Mouse (Mus musculus) cerebellum, postnatal 10 days (tissue): ENCODE results near the gene Fars2.
A peak's percentile ranks its signal among the peaks of the same experiment; 100 is the strongest.

Source experiments
- DNase-seq, 2 experiments: peaks; one replicate each; pipeline ENCODE4 v3.0.0; 2021; ENCODE audit warnings: mixed read lengths in 2 of 2

The Fars2 gene

GRCm38 (mm10) chr13:36529467-36530039 lies 412.3 kb downstream of the Fars2 start:
- no peak for DNase-seq

GRCm38 (mm10) chr13:36530852-36531251 lies 413.6 kb downstream of the Fars2 start:
- peak in 1 of 2 experiments; percentile 32 for DNase-seq

- no peak for DNase-seq
Measured at GRCm38 (mm10) chr13:36531893-36532292, 414.7 kb downstream of the Fars2 start.

- DNase-seq: peak in 1 of 2 experiments; percentile 64
Measured at GRCm38 (mm10) chr13:36533071-36533470, 415.9 kb downstream of the Fars2 start.

GRCm38 (mm10) chr13:36533518-36533917 lies 416.3 kb downstream of the Fars2 start:
- peak; percentile 78 to 83 for DNase-seq

DNA sequence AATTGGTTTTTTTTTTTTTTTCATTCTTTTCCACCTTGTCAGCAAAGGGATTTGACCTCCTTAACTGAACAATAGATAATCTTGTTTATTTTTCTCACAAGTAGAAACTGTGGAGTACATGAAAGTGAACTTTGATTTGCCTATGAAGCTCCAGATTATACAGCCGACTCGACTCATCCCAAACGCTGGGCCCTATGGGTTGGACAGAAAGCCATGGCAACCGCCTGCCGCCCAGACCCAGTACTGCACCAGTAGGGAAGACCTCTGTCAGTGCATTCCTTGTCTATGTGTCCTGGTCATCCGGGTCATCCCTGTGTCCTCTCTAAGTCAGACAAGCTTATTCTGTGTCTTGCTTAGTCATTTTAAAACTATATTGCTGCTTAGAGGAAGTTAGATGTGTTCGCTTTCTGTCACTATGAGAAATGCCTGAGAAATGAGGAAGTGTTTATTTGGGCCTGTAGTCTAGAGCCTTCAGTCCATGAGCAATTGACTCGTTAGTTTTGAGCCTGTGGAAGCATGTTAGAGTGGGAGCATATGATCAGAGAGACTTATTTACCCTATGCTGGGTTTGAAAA lies 416.8 kb downstream of the Fars2 start:
- peak; percentile 62 for DNase-seq

GRCm38 (mm10) chr13:36537580-36537979 lies 420.4 kb downstream of the Fars2 start:
- DNase-seq: no peak

- peak in 1 of 2 experiments; percentile 28 for DNase-seq
Measured at GRCm38 (mm10) chr13:36538385-36538784, 421.2 kb downstream of the Fars2 start.

GRCm38 (mm10) chr13:36540231-36540630 lies 423.0 kb downstream of the Fars2 start:
- peak; percentile 41 to 49 for DNase-seq

- no peak for DNase-seq
Measured at GRCm38 (mm10) chr13:36541287-36541780, 424.1 kb downstream of the Fars2 start.

DNA sequence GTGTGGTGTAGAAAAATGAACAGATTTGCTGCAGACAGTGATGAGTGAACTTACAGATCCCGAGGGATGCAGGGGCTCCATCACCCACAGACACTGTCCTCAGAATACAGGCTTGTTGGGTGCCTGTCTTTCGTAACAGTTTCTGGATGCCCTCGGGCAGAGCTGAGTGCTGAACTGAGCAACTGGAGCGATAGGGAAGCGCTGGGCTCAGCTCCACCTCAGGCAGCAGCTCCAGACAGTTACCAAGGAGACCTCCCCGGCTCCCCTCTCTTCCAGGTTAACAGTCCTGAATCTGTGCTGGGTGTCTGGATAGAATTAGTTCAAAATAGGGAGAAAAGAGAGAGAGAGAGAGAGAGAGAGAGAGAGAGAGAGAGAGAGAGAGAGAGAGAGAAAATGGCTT lies 433.5 kb downstream of the Fars2 start:
- DNase-seq: no peak

GRCm38 (mm10) chr13:36552522-36553246 lies 435.5 kb downstream of the Fars2 start:
- DNase-seq: no peak

DNA sequence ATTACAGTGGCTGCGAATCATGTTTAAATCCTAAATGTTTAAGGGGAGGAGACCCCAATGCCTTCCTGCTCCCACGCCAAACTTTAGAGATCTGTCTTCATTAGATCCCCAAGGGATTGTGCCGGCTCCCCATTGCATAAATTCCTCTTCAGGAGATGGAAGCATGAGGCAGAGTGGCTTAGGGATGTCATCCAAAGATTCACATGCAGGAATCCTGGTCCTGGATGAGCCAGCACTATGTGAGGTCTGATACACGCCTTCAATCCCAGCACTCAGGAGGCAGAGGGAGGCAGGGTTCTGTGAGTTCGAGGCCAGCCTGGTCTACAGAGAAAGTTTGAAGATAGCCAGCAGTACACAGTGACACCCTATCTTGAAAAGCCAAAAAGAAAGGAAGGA lies 436.0 kb downstream of the Fars2 start:
- DNase-seq: no peak

GRCm38 (mm10) chr13:36554743-36555142 lies 437.5 kb downstream of the Fars2 start:
- DNase-seq: no peak

DNA sequence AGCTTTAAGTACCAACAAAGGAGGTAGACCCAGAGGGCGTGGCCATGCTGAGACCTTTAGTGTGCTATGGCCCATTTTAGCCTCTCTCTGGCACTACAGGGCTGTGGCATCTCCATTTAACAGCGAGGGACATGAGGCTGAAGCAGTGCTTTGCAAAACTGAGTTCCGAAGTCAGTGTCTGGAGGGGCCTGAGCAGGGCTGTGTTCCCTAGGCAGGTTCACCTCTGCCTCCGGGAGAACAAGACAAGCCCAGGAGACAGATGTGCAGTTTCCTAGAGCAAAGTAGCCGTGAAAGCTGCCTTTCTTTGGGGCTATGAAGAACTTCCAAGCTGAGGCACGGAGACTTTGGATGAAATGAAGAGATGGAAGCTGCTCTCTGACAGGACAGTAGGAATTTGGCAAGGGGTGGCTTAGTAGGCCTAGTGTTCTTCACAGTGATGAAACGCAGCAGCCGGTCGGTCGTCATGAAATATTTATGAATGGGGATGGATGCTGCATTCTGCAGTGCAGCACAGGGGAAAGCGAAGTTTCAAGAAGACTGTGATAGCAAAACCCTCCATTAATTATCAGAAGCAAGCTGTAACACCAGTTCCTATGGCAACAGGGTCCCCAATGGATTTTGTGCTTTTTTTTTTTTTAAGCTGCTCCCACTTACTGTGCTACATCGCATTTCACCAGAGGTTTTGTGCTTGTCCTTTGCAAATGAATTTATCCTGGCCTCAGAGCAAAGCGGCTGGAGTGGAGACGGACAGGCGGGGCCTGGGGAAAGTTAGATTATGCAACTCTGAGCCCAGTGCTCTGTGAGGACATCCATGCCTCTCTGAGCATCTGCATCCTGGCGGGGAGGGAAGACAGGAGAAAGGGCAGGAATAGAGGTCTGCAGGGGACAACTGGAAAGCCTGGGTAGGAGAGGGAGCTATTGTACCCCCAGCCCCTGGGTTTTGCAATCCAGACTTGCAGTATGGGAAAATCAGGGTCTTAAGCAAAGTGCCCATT lies 445.5 kb downstream of the Fars2 start:
- DNase-seq: no peak

GRCm38 (mm10) chr13:36564764-36565315 lies 447.6 kb downstream of the Fars2 start:
- peak in 1 of 2 experiments; percentile 41 for DNase-seq

- DNase-seq: peak; percentile 18 to 33
Measured at GRCm38 (mm10) chr13:36576781-36577180, 459.6 kb downstream of the Fars2 start.

GRCm38 (mm10) chr13:36577916-36578568 lies 460.8 kb downstream of the Fars2 start:
- peak; percentile 62 to 68 for DNase-seq

DNA sequence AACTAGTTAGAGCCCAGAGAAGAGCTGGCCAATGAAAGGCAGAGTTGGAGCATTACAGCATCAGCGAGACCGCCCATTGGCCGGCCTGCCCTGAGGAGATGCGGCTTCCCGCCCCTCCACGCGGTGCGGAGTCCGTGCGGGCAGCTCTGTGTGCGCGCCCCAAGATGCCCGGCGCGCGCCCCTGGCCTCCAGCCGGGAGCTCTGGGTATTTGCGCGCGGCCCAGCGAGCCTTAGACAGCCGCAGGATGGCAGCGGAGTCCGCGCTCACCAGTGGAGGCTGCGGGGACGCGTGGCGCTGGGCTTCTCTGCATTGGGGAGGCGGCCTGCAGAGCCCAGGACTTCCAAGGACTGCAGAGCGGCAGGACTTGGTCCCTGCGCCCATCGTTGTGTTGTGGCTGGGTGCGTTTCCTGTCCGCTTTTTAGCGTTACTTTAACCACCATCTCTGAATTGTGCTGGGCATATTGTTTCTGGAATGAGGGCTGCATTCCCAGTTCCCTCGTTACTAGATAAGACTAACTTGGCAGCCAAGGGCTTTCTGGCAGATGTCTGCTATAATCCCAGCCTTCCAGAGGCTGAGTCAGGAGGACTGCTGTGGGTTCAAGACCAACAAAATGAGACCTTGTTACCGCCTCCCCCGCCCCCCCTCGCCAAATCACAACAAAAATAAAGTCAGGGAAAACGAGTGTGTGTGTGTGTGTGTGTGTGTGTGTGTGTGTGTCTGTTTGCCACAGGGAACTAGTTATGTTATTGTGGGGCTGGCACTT lies 461.5 kb downstream of the Fars2 start:
- peak; percentile 89 to 92 for DNase-seq

DNA sequence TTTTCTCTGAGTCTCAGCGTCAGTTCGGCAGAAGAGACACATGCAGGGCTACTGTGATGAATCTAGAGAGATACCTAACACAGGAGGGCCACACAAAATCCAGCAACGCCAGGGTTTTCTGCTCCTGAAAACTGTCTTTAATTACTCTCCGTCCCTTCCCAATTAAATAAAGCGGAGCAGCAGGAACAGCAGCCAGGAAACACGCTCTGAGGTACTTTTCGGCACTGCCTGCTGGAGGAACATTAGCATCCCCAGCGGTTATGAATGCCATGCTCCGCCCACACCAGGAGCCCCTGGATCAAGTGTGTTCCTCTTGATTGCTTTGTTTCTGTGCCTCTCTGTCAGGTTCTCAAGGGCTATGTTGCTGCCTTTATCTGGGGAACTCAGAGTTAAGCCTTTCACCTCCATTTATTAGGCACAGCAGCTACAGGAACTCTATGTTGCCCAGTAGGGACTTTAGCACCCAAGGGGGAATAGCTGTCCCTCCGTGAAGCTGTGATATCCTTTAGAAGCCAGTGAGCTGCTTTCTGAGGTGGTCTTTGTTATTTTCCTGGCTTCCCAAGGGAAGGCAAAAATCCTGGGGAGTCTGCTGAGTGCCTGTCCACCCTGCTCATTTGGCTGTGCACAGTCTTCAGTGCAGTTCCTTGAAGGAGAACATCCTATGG lies 465.3 kb downstream of the Fars2 start:
- DNase-seq: peak; percentile 24 to 41
